Mouse (Mus musculus): ENCODE results near the gene Fbxo22.
"Not testable (repeated sequence)": the region's sequence is repeated elsewhere in the genome, so short reads cannot be mapped to it uniquely, and the experiment has no call there.

Gene Fbxo22

DNA sequence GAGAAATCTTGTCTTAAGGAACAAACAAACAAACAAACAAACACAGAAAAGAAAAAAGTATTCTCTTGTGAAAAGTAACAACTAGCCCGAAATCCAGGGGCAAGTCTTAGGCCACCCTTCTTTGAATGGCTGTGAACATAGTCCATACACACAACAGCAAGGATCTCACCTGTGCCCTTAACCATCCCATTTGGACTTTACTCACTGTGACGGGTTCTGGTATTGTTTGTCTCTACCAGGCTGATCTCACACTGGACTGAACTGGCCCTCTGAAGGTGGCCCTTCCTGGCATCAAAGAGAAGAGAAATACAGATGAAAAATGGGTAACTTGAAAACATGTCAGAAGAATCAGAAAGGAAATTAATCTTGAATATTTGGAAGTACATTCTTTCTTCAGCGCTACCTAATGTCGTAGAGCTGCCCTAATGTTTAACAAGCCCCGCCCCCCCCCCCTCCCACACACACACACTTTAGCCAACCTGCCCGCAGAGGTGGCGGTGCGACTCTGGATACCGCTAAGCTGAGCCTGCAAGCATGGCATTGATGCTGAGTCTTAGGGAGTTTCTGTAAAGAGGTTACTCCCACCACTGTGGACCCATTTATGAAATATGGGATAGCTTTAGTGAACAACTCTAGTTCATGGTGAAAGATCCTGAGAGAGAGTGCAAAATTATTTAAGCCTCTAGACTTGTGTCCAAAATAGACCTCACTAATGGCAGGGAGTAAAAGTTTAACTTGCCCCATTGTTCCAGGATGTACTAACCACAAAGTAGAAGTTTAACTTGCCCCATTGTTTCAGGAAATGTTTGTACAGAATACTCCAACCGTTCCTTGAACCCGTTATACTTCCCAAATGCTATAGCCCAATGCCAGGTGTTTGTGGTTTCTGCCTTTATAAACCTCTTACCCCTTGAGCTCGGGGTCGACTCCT lies 27.8 kb downstream of the Fbxo22 start:
- in situ Hi-C loops (cut with MboI, MseI) = no loop called here

DNA sequence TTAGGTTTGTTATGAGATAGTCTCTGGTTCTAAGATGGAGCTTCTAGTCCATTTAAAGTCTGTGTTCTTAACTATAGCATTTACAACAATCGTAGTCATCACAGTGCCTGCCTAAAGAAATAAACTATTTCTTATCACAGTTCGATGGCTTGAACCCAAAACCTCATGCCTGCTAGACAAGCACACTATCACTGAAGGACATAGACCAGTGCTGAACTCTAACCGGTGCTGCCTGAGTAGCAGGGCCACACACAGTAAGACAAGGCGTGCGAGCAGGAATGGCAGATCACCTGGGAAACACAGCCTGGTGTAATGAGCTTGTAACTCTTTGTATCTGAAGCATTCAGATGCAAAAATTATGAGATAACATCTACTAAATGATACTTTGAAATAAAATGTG lies 32.1 kb downstream of the Fbxo22 start:
- in situ Hi-C loops (cut with MboI, MseI) = no loop called here

- in situ Hi-C loops (cut with MboI, MseI) = no loop called here
These were observed 33.3 kb downstream of the Fbxo22 start for GRCm38 (mm10) chr9:55241863-55242685.

DNA sequence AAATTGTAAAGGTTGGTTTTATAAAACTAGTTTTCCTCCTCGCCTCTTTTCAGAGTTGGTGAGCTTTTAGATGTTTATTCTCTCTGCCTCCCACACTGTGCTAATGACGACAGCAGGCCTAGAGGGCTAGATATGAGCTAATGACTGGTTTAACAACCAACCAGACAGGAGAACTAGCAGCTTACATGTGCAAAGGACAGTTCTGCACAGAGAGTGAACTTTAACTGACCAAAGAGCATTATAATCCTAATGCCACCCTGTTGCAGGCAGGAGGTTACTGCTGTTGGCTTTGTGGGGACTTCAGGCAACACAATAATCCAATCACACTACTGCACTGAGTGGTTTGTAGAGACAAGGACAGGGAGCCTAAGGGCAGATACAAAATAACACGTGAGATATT lies 34.6 kb downstream of the Fbxo22 start:
- in situ Hi-C loops (cut with MboI, MseI) = no loop called here

- in situ Hi-C loops (cut with MboI, MseI) = no loop called here
These were observed 35.4 kb downstream of the Fbxo22 start for GRCm38 (mm10) chr9:55244079-55244478.

- in situ Hi-C loops (cut with MboI, MseI) = not testable (repeated sequence)
These were observed 36.5 kb downstream of the Fbxo22 start for GRCm38 (mm10) chr9:55245057-55245750.

DNA sequence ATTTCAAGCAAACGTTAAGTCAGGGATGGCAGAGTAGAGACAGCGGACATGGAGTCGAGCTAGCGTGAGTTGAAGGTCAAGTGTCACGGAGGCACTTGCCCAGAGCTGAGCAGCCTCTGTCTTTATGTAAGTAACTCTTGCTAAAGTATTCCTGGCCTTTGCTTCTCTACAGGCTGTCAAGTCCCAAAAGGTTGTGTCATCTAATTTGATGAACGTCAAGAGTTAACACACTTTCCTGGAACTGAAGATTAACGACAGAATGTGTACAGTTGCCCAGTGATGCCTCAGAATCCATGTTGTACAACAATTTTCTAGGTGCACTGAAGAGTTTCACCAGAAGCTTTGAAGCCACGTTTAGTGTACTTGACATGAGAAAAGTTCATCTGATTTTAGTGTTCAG lies 37.7 kb downstream of the Fbxo22 start:
- in situ Hi-C loops (cut with MboI, MseI) = no loop called here

GRCm38 (mm10) chr9:55246918-55247317 lies 38.2 kb downstream of the Fbxo22 start:
- in situ Hi-C loops (cut with MboI, MseI) = no loop called here

DNA sequence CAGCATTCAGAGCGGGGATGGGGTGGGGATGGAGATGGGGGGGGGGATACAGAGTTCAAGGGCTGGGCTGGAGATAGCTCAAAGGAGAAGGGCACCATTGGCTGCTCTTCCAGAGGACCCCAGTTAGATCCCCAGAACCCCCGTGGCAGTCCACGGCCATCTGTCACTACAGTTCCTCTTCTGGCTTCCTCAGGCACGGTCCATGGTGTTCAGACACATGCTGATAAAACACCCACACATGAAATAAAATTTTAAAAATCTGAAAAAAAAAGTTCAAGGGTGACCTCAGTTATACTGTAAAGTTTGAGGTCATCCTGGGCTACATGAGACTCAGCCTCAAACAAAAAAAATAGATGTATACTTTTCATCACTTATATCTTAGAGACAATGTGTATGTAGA lies 39.7 kb downstream of the Fbxo22 start:
- in situ Hi-C loops (cut with MboI, MseI) = no loop called here

DNA sequence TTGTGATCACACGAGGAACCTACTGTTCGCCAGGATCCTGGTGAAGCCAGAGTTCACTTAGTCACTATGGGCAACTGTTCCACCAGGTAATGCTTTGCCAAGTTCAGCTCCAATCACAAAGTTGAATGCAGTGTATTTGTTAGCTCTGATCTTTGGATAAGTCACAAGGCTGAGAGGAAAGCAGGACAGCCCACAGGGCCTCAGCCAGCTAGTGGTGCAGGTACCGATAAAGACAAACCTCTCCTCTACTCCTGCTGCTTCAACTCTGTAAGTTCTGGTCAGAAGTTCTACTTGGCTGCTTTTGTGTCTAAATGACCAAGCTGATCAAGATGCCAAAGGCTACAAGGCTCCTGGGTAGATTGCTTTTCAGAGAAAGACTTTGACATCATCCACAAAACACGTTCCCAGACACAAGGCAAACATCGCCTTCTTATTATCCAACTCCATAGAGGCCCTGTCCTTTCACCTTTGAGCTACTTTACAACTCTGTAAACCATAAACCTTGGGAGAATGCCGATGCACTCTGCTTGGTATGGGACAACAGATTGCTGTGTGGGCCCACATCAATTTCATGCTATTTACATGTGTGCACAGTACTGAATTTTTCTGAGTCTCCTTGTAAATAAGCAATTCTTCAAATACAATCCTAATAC lies 42.0 kb downstream of the Fbxo22 start:
- in situ Hi-C loops (cut with MboI, MseI) = no loop called here

- in situ Hi-C loops (cut with MboI, MseI) = not testable (repeated sequence)
These were observed 43.4 kb downstream of the Fbxo22 start for GRCm38 (mm10) chr9:55252097-55252496.

DNA sequence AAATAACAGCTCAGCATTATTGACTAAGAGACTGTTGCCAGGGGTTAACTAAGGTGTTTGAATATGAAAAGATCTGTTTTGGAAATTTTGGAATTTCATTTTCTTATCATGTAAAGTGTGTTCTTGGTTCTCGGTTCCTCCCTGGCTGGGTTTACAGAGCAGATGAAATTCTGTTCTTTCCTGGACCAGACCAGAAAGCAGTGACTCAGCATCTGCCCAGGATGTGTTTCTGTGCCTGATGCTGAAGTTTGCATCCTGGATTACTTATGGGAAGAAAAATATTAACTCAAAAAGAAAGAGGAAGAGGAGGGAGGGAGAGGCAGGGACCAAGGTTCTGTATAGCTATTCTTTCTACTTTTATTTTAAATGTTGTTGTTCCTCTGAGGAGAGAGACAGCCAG lies 45.1 kb downstream of the Fbxo22 start:
- in situ Hi-C loops (cut with MboI, MseI) = no loop called here

- in situ Hi-C loops (cut with MboI, MseI) = no loop called here
These were observed 46.3 kb downstream of the Fbxo22 start for GRCm38 (mm10) chr9:55255056-55255455.

DNA sequence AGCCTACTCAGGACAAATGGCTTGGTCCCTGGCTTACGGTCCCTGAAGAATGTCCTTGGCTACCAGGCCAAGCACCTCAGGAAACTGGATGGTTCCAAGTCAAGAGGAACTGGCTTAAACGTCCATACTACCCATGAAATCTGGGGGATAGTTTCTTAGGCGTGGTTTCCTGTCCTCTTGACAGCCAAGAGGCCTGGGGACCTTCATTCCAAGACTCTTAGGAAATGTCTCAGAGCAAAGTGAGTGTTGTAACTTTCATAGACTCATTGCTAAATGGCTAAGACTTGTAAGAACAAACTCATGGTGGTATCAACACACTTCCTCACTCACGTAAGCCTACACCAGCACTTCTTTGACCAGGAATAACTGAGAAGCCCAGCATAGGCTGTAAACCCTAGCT lies 46.9 kb downstream of the Fbxo22 start:
- in situ Hi-C loops (cut with MboI, MseI) = no loop called here

- in situ Hi-C loops (cut with MboI, MseI) = no loop called here
These were observed 48.4 kb downstream of the Fbxo22 start for GRCm38 (mm10) chr9:55257105-55257504.

- in situ Hi-C loops (cut with MboI, MseI) = no loop called here
These were observed 51.0 kb downstream of the Fbxo22 start for GRCm38 (mm10) chr9:55259741-55260140.

DNA sequence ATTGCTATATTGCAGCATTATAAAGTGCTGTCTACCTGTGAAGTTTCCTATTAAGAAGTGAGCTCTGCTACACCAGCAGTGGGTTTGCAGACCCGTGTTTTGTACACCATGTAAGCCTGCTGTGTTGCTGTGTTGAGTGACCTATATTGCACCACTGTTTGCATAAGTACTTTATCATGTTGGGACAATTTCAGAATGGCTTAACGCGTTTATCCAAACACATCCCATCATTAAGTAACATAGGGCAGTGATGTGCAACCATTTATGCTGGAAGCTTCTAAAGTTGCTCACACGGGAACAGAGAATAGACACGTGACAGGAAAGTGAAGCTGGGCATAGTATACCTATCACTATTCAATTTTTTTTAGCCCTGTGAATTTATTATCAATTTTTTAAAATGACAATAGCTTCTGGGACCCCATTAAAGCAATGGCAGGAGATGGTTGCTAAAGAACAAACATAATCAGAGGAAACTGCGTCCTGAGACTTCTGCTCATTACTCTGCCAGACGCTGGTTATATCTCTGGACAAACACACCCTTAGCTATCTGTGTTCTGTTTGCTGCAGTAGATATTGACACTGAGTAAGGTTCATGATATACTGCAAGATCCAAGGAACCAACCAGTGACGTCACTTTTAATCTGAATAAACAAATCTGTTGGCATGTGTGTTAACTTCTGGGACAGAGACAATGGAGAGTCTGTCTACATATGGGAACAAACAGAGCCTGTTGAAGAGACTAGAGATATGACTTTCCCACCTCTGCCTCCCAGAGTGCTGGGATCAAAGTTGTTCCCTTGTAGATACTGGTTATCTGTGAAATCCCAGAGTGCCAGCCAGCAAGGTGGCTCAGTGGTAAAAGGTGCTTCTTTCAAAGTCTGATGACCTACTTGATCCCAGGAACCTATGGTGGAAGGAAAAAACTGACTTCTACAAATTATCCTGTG lies 55.9 kb downstream of the Fbxo22 start:
- in situ Hi-C loops (cut with MboI, MseI) = no loop called here

DNA sequence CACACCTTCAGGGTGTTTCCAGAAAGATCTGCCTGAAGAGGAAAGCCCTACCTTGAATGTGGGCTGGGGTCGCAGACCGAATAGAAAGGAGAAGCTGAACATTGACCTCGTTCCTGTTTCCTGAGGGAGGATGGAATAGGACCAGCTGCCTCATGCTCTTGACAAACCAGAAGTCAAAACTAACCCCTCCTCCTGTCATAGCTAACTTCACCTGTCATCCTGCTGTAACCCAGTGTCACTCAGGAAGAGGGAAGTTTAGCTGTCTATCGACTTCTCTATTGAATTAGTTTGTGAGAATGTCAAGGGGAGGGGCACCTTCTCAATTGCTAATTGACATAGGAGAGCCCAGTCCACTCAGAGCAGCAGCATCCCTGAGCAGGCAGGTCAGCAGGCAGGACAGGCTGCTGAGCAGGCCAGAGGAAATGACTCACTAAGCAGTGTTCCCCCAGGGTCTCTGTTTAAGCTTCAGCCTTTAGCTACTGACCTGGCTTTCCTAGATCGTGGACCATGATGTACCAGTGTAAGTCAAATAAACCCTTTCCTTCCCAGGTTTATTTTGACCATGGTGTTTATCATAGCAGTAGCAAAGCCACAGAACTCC lies 63.3 kb downstream of the Fbxo22 start:
- in situ Hi-C loops (cut with MboI, MseI) = no loop called here

GRCm38 (mm10) chr9:55273906-55274305 lies 65.2 kb downstream of the Fbxo22 start:
- in situ Hi-C loops (cut with MboI, MseI) = no loop called here
